Mouse (Mus musculus): ENCODE measurements around the gene Olfr275.

DNA sequence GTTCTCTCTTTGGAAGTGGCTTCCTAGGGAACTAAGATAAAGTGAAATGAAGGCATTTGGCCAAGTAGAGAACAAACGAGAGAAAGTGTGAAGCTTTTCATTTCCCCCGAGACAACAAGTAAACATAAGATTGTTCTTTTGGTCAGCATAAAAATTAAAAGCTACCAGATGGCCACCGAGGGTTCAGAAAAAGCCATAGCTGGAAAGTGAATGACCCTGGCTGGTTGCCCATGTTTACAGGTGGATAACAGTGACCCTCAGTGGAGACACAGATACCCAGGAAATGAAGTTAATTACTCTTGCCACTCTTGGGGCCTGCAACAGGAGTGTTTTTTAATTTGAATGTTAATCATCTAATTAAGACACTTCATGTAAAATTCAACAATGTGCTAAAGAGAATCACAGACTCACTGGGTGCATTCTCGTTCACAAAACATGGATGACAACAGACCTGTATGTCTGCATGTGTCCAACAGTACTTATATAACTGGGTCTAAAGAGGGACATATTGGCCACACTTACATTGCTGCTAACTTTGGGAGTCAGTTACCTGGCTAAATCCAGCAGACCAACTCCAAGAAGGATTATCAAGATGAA is 34.7 kb downstream of the Olfr275 start:
- TF ChIP-seq POLR2A (IDR thresholded peaks at IDR 0.05; ENCODE audit: borderline replicate concordance, extremely low read depth, low read depth, low read length) (no peak), CTCF (IDR thresholded peaks at IDR 0.05; ENCODE audit: insufficient read depth, low read length) (no peak)
